Mouse (Mus musculus): Measurements from ENCODE around the gene Atxn7l1.

- TF ChIP-seq POLR2A (IDR thresholded peaks at IDR 0.05; ENCODE audit: low read depth, low read length) (no peak), CTCF (IDR thresholded peaks at IDR 0.05; ENCODE audit: extremely low read depth, insufficient read depth, insufficient read length, insufficient replicate concordance) (no peak)
Observed at GRCm38 (mm10) chr12:33156334-33157018, 9.0 kb downstream of the Atxn7l1 start.

Data from spleen, adult 2 months (tissue).